Mouse (Mus musculus): Measurements from ENCODE around the gene Cad.

- TF ChIP-seq CTCF (IDR thresholded peaks at IDR 0.05; ENCODE audit: low read depth): no peak
- TF ChIP-seq EP300 (IDR thresholded peaks at IDR 0.05; ENCODE audit: low read depth): no peak
These were observed 32.6 kb downstream of the Cad start for GRCm38 (mm10) chr5:31087131-31087530.

Measured in heart, postnatal 0 days (tissue).